Mouse (Mus musculus) myocyte (in vitro differentiated cells): ENCODE data around the gene Ccer2. TPM values are rescaled to one million over a fixed set of nuclear protein-coding genes. Genes with fewer than 3 reads are reported as not detected.

Experiments
- H3K27me3 ChIP-seq: one replicate; pipeline ENCODE4 v1.6.1; 2011; ENCODE audit not compliant: control insufficient read depth, insufficient read depth, insufficient read length
- H3K36me3 ChIP-seq: one replicate; pipeline ENCODE4 v1.6.1; 2011; ENCODE audit not compliant: control insufficient read depth, insufficient read depth
- H3K4me2 ChIP-seq: one replicate; pipeline ENCODE4 v1.6.1; 2011; ENCODE audit warnings: low read depth, control low read depth
- H3K4me3 ChIP-seq: one replicate; pipeline ENCODE4 v1.5.1; 2011; ENCODE audit warnings: mild to moderate bottlenecking, control low read depth, moderate library complexity
- H3K79me2 ChIP-seq: one replicate; pipeline ENCODE4 v1.6.1; 2011; ENCODE audit not compliant: control insufficient read depth, insufficient read depth
- H3ac ChIP-seq: one replicate; pipeline ENCODE4 v1.6.1; 2011; ENCODE audit not compliant: control insufficient read depth, insufficient read length
- CEBPB ChIP-seq: IDR thresholded peaks from 2 replicates; pipeline ENCODE4 v1.6.1; 2011; ENCODE audit warnings: mild to moderate bottlenecking, moderate library complexity; ENCODE audit not compliant: poor library complexity, insufficient read depth, severe bottlenecking
- E2F4 ChIP-seq: IDR thresholded peaks from one replicate; pipeline ENCODE4 v1.6.1; 2011; ENCODE audit warnings: mild to moderate bottlenecking, control low read depth, moderate library complexity; ENCODE audit not compliant: insufficient read depth
- MAX ChIP-seq: IDR thresholded peaks from one replicate; pipeline ENCODE4 v1.6.1; 2011; ENCODE audit warnings: low read depth, mild to moderate bottlenecking, control low read depth
- MYOD1 ChIP-seq, 3 experiments: IDR thresholded peaks; one replicate each; pipeline ENCODE4 v1.6.1; 2011; ENCODE audit warnings: control low read depth in 2 of 3, low read depth in 2 of 3, mild to moderate bottlenecking in 2 of 3, moderate library complexity in 1 of 3; ENCODE audit not compliant: insufficient read length in 2 of 3, control insufficient read depth in 1 of 3
- MYOG ChIP-seq, 3 experiments: IDR thresholded peaks; one replicate each; pipeline ENCODE4 v1.6.1; 2011; ENCODE audit warnings: control low read depth in 2 of 3, low read depth in 2 of 3, mild to moderate bottlenecking in 2 of 3; ENCODE audit not compliant: insufficient read length in 2 of 3, control insufficient read depth in 1 of 3, insufficient read depth in 1 of 3
- POLR2A ChIP-seq: IDR thresholded peaks from one replicate; pipeline ENCODE4 v1.6.1; 2011; ENCODE audit warnings: low read depth, mild to moderate bottlenecking, control low read depth, moderate library complexity; ENCODE audit not compliant: insufficient read length
- POLR2AphosphoS2 ChIP-seq: IDR thresholded peaks from one replicate; pipeline ENCODE4 v1.6.1; 2011; ENCODE audit warnings: low read depth, control low read depth; ENCODE audit not compliant: insufficient read length
- REST ChIP-seq: IDR thresholded peaks from one replicate; pipeline ENCODE4 v1.6.1; 2011; ENCODE audit warnings: mild to moderate bottlenecking, control low read depth, moderate library complexity; ENCODE audit not compliant: insufficient read depth, insufficient read length
- SRF ChIP-seq: IDR thresholded peaks from one replicate; pipeline ENCODE4 v1.6.1; 2011; ENCODE audit warnings: low read depth; ENCODE audit not compliant: control insufficient read depth, insufficient read length
- TCF12 ChIP-seq: IDR thresholded peaks from one replicate; pipeline ENCODE4 v1.6.1; 2011; ENCODE audit warnings: mild to moderate bottlenecking, control low read depth; ENCODE audit not compliant: poor library complexity, insufficient read depth, severe bottlenecking
- TCF3 ChIP-seq: IDR thresholded peaks from one replicate; pipeline ENCODE4 v1.6.1; 2011; ENCODE audit warnings: low read depth, control low read depth; ENCODE audit not compliant: insufficient read length
- USF1 ChIP-seq: IDR thresholded peaks from one replicate; pipeline ENCODE4 v1.6.1; 2011; ENCODE audit warnings: low read depth, mild to moderate bottlenecking, control low read depth, moderate library complexity
- polyA plus RNA-seq: library from polyadenylated mRNA; unstranded; fragments of >200 nt; fragmentation: generic; extraction: Trizol; gene quantifications from one replicate; pipeline ENCODE4 v1.2.1, GENCODE M21; 2012; ENCODE audit warnings: missing spikeins

Gene Ccer2
- polyA plus RNA-seq, 1 experiment = not detected

GRCm38 (mm10) chr7:28780857-28781256, 24.9 kb downstream of the Ccer2 start:
- H3K27me3 ChIP-seq = no peaks in the 10 kb centered on the region
- H3K36me3 ChIP-seq = peaks cover 8% of the 10 kb centered on the region
- TF ChIP-seq E2F4 = no peak
- TF ChIP-seq TCF3 = no peak
- no peak for TF ChIP-seq REST
- TF ChIP-seq POLR2A = no peak
- no peak for TF ChIP-seq MAX
- TF ChIP-seq SRF = no peak
- TF ChIP-seq MYOG (IDR thresholded peaks at IDR 0.05; ENCODE audit: control insufficient read depth in 1 of 3, insufficient read depth in 1 of 3, insufficient read length in 2 of 3, low read depth in 2 of 3) = no peak
- TF ChIP-seq USF1 = no peak
- TF ChIP-seq CEBPB = no peak
- TF ChIP-seq MYOD1 (IDR thresholded peaks at IDR 0.05; ENCODE audit: control insufficient read depth in 1 of 3, insufficient read length in 2 of 3, low read depth in 2 of 3) = no peak
- no peak for TF ChIP-seq POLR2AphosphoS2
- no peak overlapping the region for H3K4me3 ChIP-seq
- no peak overlapping the region for H3ac ChIP-seq
- H3K4me2 ChIP-seq = no peak overlapping the region
- no peaks in the 10 kb centered on the region for H3K79me2 ChIP-seq

GRCm38 (mm10) chr7:28781261-28781663, 25.3 kb downstream of the Ccer2 start:
- H3K27me3 ChIP-seq = no peaks in the 10 kb centered on the region
- TF ChIP-seq POLR2A (no peak), E2F4 (no peak), POLR2AphosphoS2 (no peak), TCF12 (no peak), SRF (no peak), TCF3 (no peak), MYOD1 (IDR thresholded peaks at IDR 0.05; ENCODE audit: control insufficient read depth in 1 of 3, insufficient read length in 2 of 3, low read depth in 2 of 3) (no peak), MAX (no peak), MYOG (IDR thresholded peaks at IDR 0.05; ENCODE audit: control insufficient read depth in 1 of 3, insufficient read depth in 1 of 3, insufficient read length in 2 of 3, low read depth in 2 of 3) (no peak), REST (no peak), CEBPB (no peak), USF1 (no peak)
- H3ac ChIP-seq = no peak overlapping the region
- H3K4me3 ChIP-seq = no peak overlapping the region
- H3K79me2 ChIP-seq = no peaks in the 10 kb centered on the region
- H3K4me2 ChIP-seq = no peak overlapping the region
- H3K36me3 ChIP-seq = peaks cover 8% of the 10 kb centered on the region

- TF ChIP-seq MYOD1 (IDR thresholded peaks at IDR 0.05; ENCODE audit: control insufficient read depth in 1 of 3, insufficient read length in 2 of 3, low read depth in 2 of 3) = no peak
- no peak for TF ChIP-seq POLR2A
- TF ChIP-seq SRF = no peak
- no peak for TF ChIP-seq USF1
- TF ChIP-seq E2F4 = no peak
- no peak for TF ChIP-seq MAX
- TF ChIP-seq MYOG (IDR thresholded peaks at IDR 0.05; ENCODE audit: control insufficient read depth in 1 of 3, insufficient read depth in 1 of 3, insufficient read length in 2 of 3, low read depth in 2 of 3) = no peak
- TF ChIP-seq TCF3 = no peak
- no peak for TF ChIP-seq CEBPB
- TF ChIP-seq REST = no peak
- TF ChIP-seq TCF12 = no peak
- no peak for TF ChIP-seq POLR2AphosphoS2
- H3K36me3 ChIP-seq = no peaks in the 10 kb centered on the region
- H3K4me3 ChIP-seq = no peak overlapping the region
- H3K27me3 ChIP-seq = no peaks in the 10 kb centered on the region
- H3K79me2 ChIP-seq = no peaks in the 10 kb centered on the region
- H3K4me2 ChIP-seq = no peak overlapping the region
- H3ac ChIP-seq = no peak overlapping the region
Observed at GRCm38 (mm10) chr7:28785161-28785560, 29.2 kb downstream of the Ccer2 start.

GRCm38 (mm10) chr7:28787884-28788283, 31.9 kb downstream of the Ccer2 start:
- Histone ChIP-seq H3K4me3 (no peak overlapping the region), H3K27me3 (no peaks in the 10 kb centered on the region), H3K36me3 (no peaks in the 10 kb centered on the region), H3ac (no peak overlapping the region), H3K79me2 (no peaks in the 10 kb centered on the region), H3K4me2 (no peak overlapping the region)
- TF ChIP-seq E2F4 (no peak), CEBPB (no peak), MAX (no peak), POLR2AphosphoS2 (no peak), TCF3 (no peak), MYOD1 (IDR thresholded peaks at IDR 0.05; ENCODE audit: control insufficient read depth in 1 of 3, insufficient read length in 2 of 3, low read depth in 2 of 3) (no peak), TCF12 (no peak), USF1 (no peak), MYOG (IDR thresholded peaks at IDR 0.05; ENCODE audit: control insufficient read depth in 1 of 3, insufficient read depth in 1 of 3, insufficient read length in 2 of 3, low read depth in 2 of 3) (no peak), SRF (no peak), POLR2A (no peak), REST (no peak)
